Mouse (Mus musculus) erythroblast, embryonic 14.5 days (primary cell): ENCODE results near the gene Kif26b.

ENCODE experiments used
- GATA1 ChIP-seq: IDR thresholded peaks from 2 replicates; pipeline ENCODE4 v1.6.1; 2012; ENCODE audit warnings: low read length, inconsistent platforms, mixed read lengths
- TAL1 ChIP-seq: IDR thresholded peaks from 3 replicates; pipeline ENCODE4 v1.6.1; 2012; ENCODE audit warnings: low read length, inconsistent platforms, mixed read lengths

DNA sequence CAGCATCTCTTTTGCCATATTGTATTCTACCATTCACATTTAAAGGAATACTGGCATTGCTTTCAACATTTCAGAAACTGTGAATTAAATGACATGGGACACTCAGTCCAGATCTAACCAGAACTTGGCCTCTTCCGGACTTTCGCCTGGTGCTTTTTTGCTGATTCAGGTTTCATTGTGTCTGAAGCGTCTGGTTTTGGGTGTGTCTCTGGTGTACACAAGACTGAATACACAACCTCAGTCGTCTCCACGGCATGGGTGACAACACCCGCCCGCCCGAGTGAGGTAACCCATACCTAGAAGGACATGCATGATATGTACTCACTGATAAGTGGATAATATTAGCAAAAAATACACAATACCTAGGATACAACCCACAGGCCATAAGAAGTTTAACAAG is 22.0 kb upstream of the Kif26b start:
- no peak for TF ChIP-seq GATA1
- TF ChIP-seq TAL1 = no peak
